ENCODE assay signal across 8 mouse cellular contexts in the genomic region with DNA sequence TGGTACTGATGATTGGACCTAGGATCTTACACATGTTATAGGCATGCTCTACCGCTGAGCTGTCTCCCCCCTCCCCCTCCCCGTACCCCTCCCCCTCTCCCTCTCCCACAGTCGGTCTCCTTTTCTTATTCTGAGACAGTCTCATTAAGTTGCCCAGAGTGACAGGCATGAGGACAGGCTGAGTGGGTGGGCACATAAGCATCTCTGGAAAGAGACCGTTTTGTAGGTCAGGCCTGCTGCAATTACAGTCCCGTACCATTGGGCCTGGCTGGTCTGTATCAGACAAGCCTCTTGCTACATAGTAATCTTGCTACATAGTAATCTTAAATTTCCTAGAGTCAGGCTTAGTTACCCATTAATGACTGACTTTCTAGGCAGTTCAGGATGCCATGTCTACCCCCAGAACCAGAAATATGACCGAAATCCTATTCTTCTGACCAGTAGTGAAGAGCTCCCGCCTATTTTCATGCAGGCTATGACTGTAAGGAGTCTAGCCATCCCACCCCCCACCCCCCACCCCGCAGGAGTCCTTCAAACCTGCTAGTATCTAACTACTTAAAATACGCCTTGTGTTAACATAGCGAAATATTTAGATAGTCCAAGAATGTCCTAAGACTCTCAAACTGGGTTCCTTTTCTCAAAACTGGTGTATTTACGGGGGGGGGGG. TPM values are rescaled to one million over a fixed set of nuclear protein-coding genes. Genes with fewer than 3 reads are reported as not detected.
DNase-seq lines count a peak whose midpoint lies in the region; ATAC-seq lines count a peak whose summit lies in the region.

No protein-coding gene starts in this region.

- H3K4me2 ChIP-seq in kidney, embryonic 14.5 days (replicated peaks; ENCODE audit: low read depth, low read length): peak overlapping the region; percentile 62
- peak overlapping the region; percentile 61 for H3K4me2 ChIP-seq in limb, embryonic 12.5 days
- H3K4me2 ChIP-seq in neural tube, embryonic 14.5 days (ENCODE audit: low read depth, low read length): peak overlapping the region; percentile 68; the same call in 1 of the 2 replicates

- no peak overlapping the region for H3K27ac ChIP-seq in kidney, embryonic 14.5 days (ENCODE audit: low read depth, low read length)
- no peak overlapping the region for H3K27ac ChIP-seq in forebrain, embryonic 10.5 days
- no peak overlapping the region for H3K27ac ChIP-seq in limb, embryonic 12.5 days
- no peak overlapping the region for H3K27ac ChIP-seq in neural tube, embryonic 14.5 days (ENCODE audit: low read depth, low read length)

- H3K9ac ChIP-seq in kidney, embryonic 14.5 days (ENCODE audit: low read depth, low read length): no peak overlapping the region
- no peak overlapping the region; the same call in 1 of the 2 replicates for H3K9ac ChIP-seq in limb, embryonic 12.5 days (replicated peaks)
- no peak overlapping the region for H3K9ac ChIP-seq in neural tube, embryonic 14.5 days (replicated peaks; ENCODE audit: low read depth, low read length)

- peak overlapping the region; percentile 47; the same call in 1 of the 2 replicates for H3K4me3 ChIP-seq in kidney, embryonic 14.5 days (ENCODE audit: low read length)
- peak overlapping the region; percentile 56 for H3K4me3 ChIP-seq in forebrain, embryonic 10.5 days
- H3K4me3 ChIP-seq in limb, embryonic 12.5 days (replicated peaks): peak overlapping the region; percentile 50
- H3K4me3 ChIP-seq in neural tube, embryonic 14.5 days (ENCODE audit: low read depth, low read length): no peak overlapping the region

- DNase-seq in kidney, adult 18-20 months: no peak
- DNase-seq in forebrain, embryonic 10.5 days (ENCODE audit: extremely low spot score, low spot score): peak; percentile 26
- no peak for DNase-seq in gastrocnemius, postnatal 14 days
- DNase-seq in layer of hippocampus, adult 9-11 months: no peak
- DNase-seq in left cerebral cortex, adult 9 months (ENCODE audit: low spot score in 2 of 2): no peak

- H3K27me3 ChIP-seq in kidney, embryonic 14.5 days (ENCODE audit: control insufficient read depth, insufficient read depth, low read length): no peaks in the 10 kb centered on the region
- peaks cover 5% of the 10 kb centered on the region for H3K27me3 ChIP-seq in forebrain, embryonic 10.5 days (ENCODE audit: poor library complexity, severe bottlenecking)
- H3K27me3 ChIP-seq in limb, embryonic 12.5 days: no peaks in the 10 kb centered on the region
- no peaks in the 10 kb centered on the region for H3K27me3 ChIP-seq in neural tube, embryonic 14.5 days (ENCODE audit: control insufficient read depth, insufficient read depth, low read length)

- H3K4me1 ChIP-seq in kidney, embryonic 14.5 days (ENCODE audit: control insufficient read depth, insufficient read depth, low read length): no peaks in the 10 kb centered on the region
- peaks cover 24% of the 10 kb centered on the region for H3K4me1 ChIP-seq in forebrain, embryonic 10.5 days
- peaks cover 21% of the 10 kb centered on the region for H3K4me1 ChIP-seq in limb, embryonic 12.5 days (replicated peaks)
- H3K4me1 ChIP-seq in neural tube, embryonic 14.5 days (ENCODE audit: control insufficient read depth, insufficient read depth, low read length): peaks cover 2% of the 10 kb centered on the region; the same call in 1 of the 2 replicates

- intact Hi-C loops in gastrocnemius, postnatal 14 days (cut with DNase I; ENCODE audit: low total_unique reads): no loop called here

- peak; percentile 44; the same call in 1 of the 2 replicates for ATAC-seq in kidney, embryonic 14.5 days (ENCODE audit: low FRiP score, low TSS enrichment)
- no peak for ATAC-seq in limb, embryonic 12.5 days (ENCODE audit: insufficient number of reproducible peaks, insufficient read depth, low FRiP score, low TSS enrichment, low read depth)
- peak; percentile 74 for ATAC-seq in neural tube, embryonic 14.5 days (ENCODE audit: low read depth)

- no peaks in the 10 kb centered on the region for H3K9me3 ChIP-seq in kidney, embryonic 14.5 days (ENCODE audit: control insufficient read depth, low read length)
- H3K9me3 ChIP-seq in forebrain, embryonic 10.5 days: no peaks in the 10 kb centered on the region; the same call in 1 of the 2 replicates
- no peaks in the 10 kb centered on the region for H3K9me3 ChIP-seq in limb, embryonic 12.5 days
- H3K9me3 ChIP-seq in neural tube, embryonic 14.5 days (ENCODE audit: control insufficient read depth, low read length): no peaks in the 10 kb centered on the region

- 52% methylated on average over 10 of the region's 11 CpGs for WGBS in kidney, embryonic 14.5 days
- 42% methylated on average over 11 of the region's 11 CpGs for WGBS in forebrain, embryonic 10.5 days
- WGBS in limb, embryonic 12.5 days: 44% methylated on average over 9 of the region's 11 CpGs
- WGBS in neural tube, embryonic 14.5 days: 48% methylated on average over 9 of the region's 11 CpGs

- no peaks in the 10 kb centered on the region for H3K36me3 ChIP-seq in kidney, embryonic 14.5 days (ENCODE audit: control insufficient read depth, insufficient read depth, low read length)
- H3K36me3 ChIP-seq in forebrain, embryonic 10.5 days (replicated peaks): no peaks in the 10 kb centered on the region
- H3K36me3 ChIP-seq in limb, embryonic 12.5 days: no peaks in the 10 kb centered on the region
- no peaks in the 10 kb centered on the region for H3K36me3 ChIP-seq in neural tube, embryonic 14.5 days (ENCODE audit: control insufficient read depth, insufficient read depth, low read length)

RNA-seq across cellular contexts. Expression of a gene that starts 0.7 kb away (rescaled TPM):
- 7.7 and 8.2 TPM in 2 replicates for polyA plus RNA-seq in kidney, embryonic 14.5 days (2014; fragmentation: Nextera tagmentation; extraction: Ambion mirVana)
- 31.5 and 33.2 TPM in 2 replicates for polyA plus RNA-seq in forebrain, embryonic 10.5 days (2016; fragmentation: Nextera tagmentation; extraction: Ambion mirVana)
- 50.9 and 54.6 TPM in 2 replicates for polyA plus RNA-seq in limb, embryonic 12.5 days (2016; fragmentation: Nextera tagmentation; extraction: Ambion mirVana)
- polyA plus RNA-seq in neural tube, embryonic 14.5 days (2014; fragmentation: Nextera tagmentation; extraction: Ambion mirVana): 3.6 and 4.0 TPM in 2 replicates
- 1 to 10 TPM; 2.0 to 3.6 TPM for total RNA-seq in gastrocnemius, postnatal 14 days (2021)

RNA-seq across cellular contexts. Expression of a gene that starts 35.6 kb away (rescaled TPM):
- 53.5 and 64.2 TPM in 2 replicates for polyA plus RNA-seq in kidney, embryonic 14.5 days (2014; fragmentation: Nextera tagmentation; extraction: Ambion mirVana)
- polyA plus RNA-seq in forebrain, embryonic 10.5 days (2016; fragmentation: Nextera tagmentation; extraction: Ambion mirVana): 37.4 and 38.4 TPM in 2 replicates
- polyA plus RNA-seq in limb, embryonic 12.5 days (2016; fragmentation: Nextera tagmentation; extraction: Ambion mirVana): 59.2 and 65.6 TPM in 2 replicates
- polyA plus RNA-seq in neural tube, embryonic 14.5 days (2014; fragmentation: Nextera tagmentation; extraction: Ambion mirVana): 29.6 and 30.3 TPM in 2 replicates
- 1 to 10 TPM; 7.5 to 9.3 TPM for total RNA-seq in gastrocnemius, postnatal 14 days (2021)
